Mouse (Mus musculus): Measurements from ENCODE around the gene Slc15a4. TPM values are rescaled to one million over a fixed set of nuclear protein-coding genes. Genes with fewer than 3 reads are reported as not detected.

Slc15a4 gene
- 25.3 and 25.9 TPM in 2 replicates for polyA plus RNA-seq (2016; fragmentation: Nextera tagmentation; extraction: Ambion mirVana)

DNA sequence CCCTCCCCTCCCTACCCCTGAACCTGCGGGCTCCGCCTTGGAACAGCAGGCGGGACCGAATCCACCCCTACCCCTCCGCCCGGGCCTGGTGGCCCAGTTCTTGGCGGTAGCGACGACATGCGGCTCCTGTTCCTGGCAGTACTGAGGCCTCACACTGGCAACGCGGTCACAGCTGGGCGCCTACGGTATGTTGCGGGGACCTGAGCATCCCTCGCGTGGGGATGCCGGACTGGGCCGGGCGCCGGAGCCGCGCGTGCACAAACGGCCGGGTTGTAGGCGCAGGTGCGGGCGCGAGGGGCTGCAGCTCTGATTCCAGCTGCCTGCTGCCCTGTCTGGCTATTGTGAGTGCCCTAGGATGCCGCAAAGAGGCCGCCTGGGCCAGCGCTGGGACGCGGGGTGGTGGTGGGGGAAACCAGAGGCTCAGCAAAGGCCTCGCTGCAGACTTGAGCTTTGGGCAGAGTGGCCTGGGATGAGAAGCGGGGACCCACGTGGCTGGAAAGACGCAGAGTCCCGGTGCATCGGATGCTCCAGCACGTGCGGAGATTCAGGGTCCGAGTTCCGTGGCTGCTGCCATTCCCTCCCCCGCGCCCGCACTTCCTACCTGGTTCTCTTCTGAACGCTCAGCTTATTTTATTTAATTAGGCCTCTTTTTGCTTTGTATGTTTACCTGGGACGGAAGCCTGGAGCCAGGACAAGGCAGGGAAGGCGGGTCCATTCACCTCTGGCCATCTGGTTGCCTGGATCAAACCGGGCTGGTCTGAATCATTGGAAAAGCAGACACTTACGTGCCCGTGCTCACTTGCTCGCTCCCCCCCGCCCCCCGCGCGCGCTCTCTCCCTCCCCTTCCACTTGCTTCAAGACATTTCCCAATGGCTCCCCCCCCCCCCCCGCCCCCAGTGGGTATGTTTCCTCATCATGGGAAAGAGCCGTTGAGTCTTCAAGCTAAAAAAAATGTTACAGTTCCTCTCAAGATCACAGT lies at the start of gene Slc15a4, which contains the start of gene Glt1d1:
Gene Slc15a4, minus strand, starts transcription at position 731 of the 979 bp plus-strand sequence.
Gene Glt1d1, plus strand, starts transcription at position 96 of the 979 bp plus-strand sequence.
- under 1% methylated on average over 62 of the region's 62 CpGs for WGBS

DNA sequence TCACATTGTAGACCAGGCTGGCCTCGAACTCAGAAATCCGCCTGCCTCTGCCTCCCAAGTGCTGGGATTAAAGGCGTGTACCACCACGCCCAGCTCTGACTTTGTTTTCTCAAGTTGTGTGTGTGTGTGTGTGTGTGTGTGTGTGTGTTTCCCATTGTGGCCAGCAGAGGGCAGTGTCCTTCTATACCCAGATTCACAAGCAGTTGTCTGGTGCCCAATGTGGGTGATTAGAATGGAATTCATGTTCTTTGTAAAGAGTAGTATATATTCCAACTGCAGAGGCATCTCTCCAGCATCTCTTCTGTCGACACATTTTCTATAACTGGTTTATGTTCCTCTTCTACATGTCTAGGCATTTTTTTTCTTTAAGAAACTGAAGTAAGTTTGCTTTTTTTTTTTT lies 45.8 kb upstream of the Slc15a4 start:
- Histone ChIP-seq H3K36me3 (replicated peaks) (peaks cover 36% of the 10 kb centered on the region), H3K27me3 (ENCODE audit: poor library complexity, severe bottlenecking) (no peaks in the 10 kb centered on the region), H3K4me1 (no peaks in the 10 kb centered on the region), H3K27ac (no peak overlapping the region), H3K9me3 (peaks cover 16% of the 10 kb centered on the region; the same call in 1 of the 2 replicates), H3K4me3 (no peak overlapping the region)
- no peak for DNase-seq (ENCODE audit: extremely low spot score, low spot score)
- 90% methylated on average over 5 of the region's 5 CpGs for WGBS

More for the DNA sequence above, at the start of gene Slc15a4, which contains the start of gene Glt1d1:
- Histone ChIP-seq H3K4me1 (peaks cover 23% of the 10 kb centered on the region), H3K27ac (peak within 1 kb of the TSS; percentile 90), H3K9me3 (no peaks in the 10 kb centered on the region), H3K36me3 (replicated peaks) (no peaks in the 10 kb centered on the region; the same call in 1 of the 2 replicates), H3K4me3 (peak within 1 kb of the TSS; percentile 78), H3K27me3 (ENCODE audit: poor library complexity, severe bottlenecking) (peaks cover 28% of the 10 kb centered on the region)
- DNase-seq (ENCODE audit: extremely low spot score, low spot score) = peak; percentile 66

DNA sequence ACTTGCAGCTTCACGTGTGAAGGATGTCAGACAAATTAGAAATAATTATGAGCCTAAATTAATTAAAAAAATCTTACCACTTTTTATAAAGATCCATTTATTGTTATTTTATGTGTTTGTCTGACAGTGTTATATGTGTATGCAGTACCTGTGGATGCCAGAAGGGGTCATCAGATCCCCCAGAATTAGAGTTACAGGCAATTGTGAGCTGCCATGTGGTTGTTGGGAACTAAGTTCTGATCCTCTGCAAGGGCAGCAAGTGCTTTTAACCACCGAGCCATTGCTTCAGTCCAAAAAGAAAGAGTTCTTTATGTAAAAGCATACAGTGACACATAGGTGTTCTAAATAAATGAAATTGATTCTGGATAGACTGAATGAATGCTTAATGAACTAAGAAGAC lies 44.9 kb upstream of the Slc15a4 start:
- Histone ChIP-seq H3K27ac (no peak overlapping the region), H3K4me3 (no peak overlapping the region), H3K27me3 (ENCODE audit: poor library complexity, severe bottlenecking) (no peaks in the 10 kb centered on the region), H3K9me3 (peaks cover 16% of the 10 kb centered on the region; the same call in 1 of the 2 replicates), H3K4me1 (no peaks in the 10 kb centered on the region), H3K36me3 (replicated peaks) (peaks cover 29% of the 10 kb centered on the region)
- WGBS = 96% methylated on average over 2 of the region's 2 CpGs
- no peak for DNase-seq (ENCODE audit: extremely low spot score, low spot score)

DNA sequence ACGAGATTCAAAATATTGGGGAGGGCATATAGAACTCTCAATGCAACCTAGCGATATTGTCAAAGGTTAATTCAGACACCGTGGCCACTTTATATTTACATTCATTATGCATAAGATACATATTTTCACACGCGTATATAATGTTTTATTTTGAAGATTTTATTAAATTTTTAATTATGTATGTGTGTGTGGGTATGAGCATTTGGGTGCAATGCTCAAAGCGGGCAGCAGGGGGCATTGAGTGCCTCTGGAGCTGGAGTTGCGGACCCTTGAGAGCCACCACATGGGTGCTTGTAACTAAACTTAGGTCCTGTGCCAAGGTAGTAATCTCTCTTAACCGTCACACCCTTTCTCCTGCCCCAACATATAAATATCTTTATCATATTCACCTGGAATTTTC lies 41.2 kb upstream of the Slc15a4 start:
- no peak overlapping the region for H3K4me3 ChIP-seq
- no peak for DNase-seq (ENCODE audit: extremely low spot score, low spot score)
- peaks cover 16% of the 10 kb centered on the region; the same call in 1 of the 2 replicates for H3K9me3 ChIP-seq
- H3K4me1 ChIP-seq = peaks cover 12% of the 10 kb centered on the region
- no peaks in the 10 kb centered on the region for H3K27me3 ChIP-seq (ENCODE audit: poor library complexity, severe bottlenecking)
- H3K36me3 ChIP-seq (replicated peaks) = peaks cover 27% of the 10 kb centered on the region
- no peak overlapping the region for H3K27ac ChIP-seq
- 93% methylated on average over 8 of the region's 8 CpGs for WGBS

DNA sequence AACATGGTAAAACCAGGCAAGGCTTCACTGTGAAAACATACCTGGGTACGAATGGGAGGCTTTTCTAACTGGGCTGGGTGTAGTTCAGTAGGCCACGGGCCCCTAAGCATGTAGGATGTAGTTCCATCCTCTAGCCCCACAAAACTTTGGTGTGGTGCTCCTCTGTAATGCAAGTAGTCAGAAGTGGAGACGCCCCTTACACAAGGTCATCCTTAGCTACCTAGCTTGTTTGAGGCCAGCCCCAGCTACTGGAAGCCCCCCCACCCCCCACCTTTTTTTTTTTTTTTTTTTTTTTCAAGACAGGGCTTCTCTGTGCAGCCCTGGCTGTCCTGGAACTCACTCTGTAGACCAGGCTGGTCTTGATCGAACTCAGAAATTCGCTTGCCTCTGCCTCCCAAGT lies 28.3 kb upstream of the Slc15a4 start:
- WGBS = 94% methylated on average over 5 of the region's 5 CpGs
- H3K4me1 ChIP-seq = no peaks in the 10 kb centered on the region

DNA sequence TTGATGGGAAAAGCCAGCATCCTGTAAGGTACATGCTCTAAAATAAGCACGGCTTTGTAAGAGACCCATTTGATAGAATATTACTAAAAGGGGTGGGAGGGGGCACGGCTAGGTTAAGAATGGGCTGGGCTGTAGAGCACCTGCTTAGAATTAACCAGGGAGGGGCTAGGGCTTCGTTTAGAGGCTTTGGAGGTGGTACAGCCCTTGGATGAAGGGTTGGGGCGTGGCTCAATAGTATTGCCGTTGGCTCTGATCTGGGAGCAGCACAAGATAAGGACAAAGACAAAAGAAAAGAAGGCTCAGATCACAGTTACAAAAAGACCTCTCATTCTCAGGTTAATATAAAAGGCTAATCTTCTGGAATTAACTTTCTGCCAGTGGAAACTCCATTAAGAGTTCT lies 27.6 kb upstream of the Slc15a4 start:
- no peaks in the 10 kb centered on the region for H3K4me1 ChIP-seq
- H3K27ac ChIP-seq = no peak overlapping the region
- H3K4me3 ChIP-seq = no peak overlapping the region
- WGBS = 72% methylated on average over 5 of the region's 5 CpGs
- peaks cover 9% of the 10 kb centered on the region for H3K9me3 ChIP-seq
- H3K27me3 ChIP-seq (ENCODE audit: poor library complexity, severe bottlenecking) = no peaks in the 10 kb centered on the region
- no peak for DNase-seq (ENCODE audit: extremely low spot score, low spot score)
- peaks cover 32% of the 10 kb centered on the region for H3K36me3 ChIP-seq (replicated peaks)

More for the DNA sequence above, 28.3 kb upstream of the Slc15a4 start:
- Histone ChIP-seq H3K9me3 (peaks cover 9% of the 10 kb centered on the region), H3K27me3 (ENCODE audit: poor library complexity, severe bottlenecking) (no peaks in the 10 kb centered on the region), H3K27ac (no peak overlapping the region), H3K36me3 (replicated peaks) (peaks cover 30% of the 10 kb centered on the region), H3K4me3 (no peak overlapping the region)
- no peak for DNase-seq (ENCODE audit: extremely low spot score, low spot score)

DNA sequence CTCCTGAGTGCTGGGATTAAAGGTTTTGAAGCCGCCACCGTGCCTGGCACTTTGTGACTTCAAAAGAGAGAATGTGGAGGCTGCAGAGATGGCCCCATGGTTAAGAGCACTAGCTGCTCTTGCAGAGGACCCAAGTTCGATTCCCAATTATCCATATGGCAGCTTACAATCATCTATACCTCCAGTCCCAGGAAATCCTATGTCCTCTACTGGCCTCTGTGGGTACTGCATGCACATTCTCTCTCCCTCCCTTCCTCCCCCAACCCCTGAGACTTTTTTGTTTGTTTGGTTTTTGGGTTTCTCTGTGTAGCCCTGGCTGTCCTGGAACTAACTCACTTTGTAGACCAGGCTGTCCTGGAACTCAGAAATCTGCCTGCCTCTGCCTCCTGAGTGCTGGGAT lies 26.6 kb upstream of the Slc15a4 start:
- Histone ChIP-seq H3K4me1 (no peaks in the 10 kb centered on the region), H3K9me3 (peaks cover 9% of the 10 kb centered on the region), H3K36me3 (replicated peaks) (peaks cover 32% of the 10 kb centered on the region), H3K27me3 (ENCODE audit: poor library complexity, severe bottlenecking) (no peaks in the 10 kb centered on the region), H3K27ac (no peak overlapping the region), H3K4me3 (no peak overlapping the region)
- DNase-seq (ENCODE audit: extremely low spot score, low spot score) = no peak
- 96% methylated on average over 3 of the region's 3 CpGs for WGBS

DNA sequence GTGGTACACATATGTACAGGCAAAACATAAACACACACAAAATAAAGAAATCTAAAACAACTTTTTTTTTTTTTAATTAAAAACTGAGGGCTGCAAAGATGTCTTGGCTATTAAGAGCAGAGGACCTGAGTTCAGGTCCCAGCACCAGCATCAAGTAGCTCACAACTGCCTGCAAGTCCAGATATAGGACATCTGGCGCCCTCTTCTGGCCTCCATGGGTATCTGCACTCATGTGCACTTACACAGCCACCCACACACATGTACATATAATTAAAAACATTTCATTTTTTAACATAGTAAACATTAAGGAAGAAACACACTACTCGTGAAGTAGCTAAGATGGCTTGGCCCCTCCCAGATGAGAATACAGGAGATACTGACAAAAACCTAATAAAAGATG lies 25.6 kb upstream of the Slc15a4 start:
- peaks cover 40% of the 10 kb centered on the region for H3K36me3 ChIP-seq (replicated peaks)
- H3K9me3 ChIP-seq = peaks cover 9% of the 10 kb centered on the region
- 89% methylated on average over 2 of the region's 2 CpGs for WGBS
- no peak overlapping the region for H3K27ac ChIP-seq
- no peak for DNase-seq (ENCODE audit: extremely low spot score, low spot score)
- no peaks in the 10 kb centered on the region for H3K27me3 ChIP-seq (ENCODE audit: poor library complexity, severe bottlenecking)
- H3K4me3 ChIP-seq = no peak overlapping the region
- H3K4me1 ChIP-seq = no peaks in the 10 kb centered on the region

DNA sequence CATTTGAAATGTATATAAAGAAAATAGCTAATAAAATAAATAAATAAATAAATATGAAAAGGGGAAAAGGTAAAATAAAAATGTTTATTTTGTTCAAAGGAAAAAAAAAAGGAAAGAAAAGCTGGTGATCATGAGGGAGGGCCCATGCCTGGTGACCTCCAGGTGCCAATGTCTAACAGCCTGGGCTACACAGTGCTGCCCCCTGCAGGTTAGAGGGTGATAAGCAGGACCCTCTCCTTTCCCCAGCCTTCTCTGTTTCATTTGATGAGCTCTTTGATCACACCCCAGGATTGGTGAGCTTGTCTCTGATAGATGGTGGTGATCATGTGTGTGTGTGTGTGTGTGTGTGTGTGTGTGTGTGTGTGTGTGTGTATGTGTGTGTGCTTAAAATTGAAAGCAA lies 16.4 kb upstream of the Slc15a4 start:
- DNase-seq (ENCODE audit: extremely low spot score, low spot score) = no peak
- Histone ChIP-seq H3K4me3 (no peak overlapping the region), H3K9me3 (peaks cover 18% of the 10 kb centered on the region), H3K27me3 (ENCODE audit: poor library complexity, severe bottlenecking) (no peaks in the 10 kb centered on the region), H3K36me3 (replicated peaks) (peaks cover 51% of the 10 kb centered on the region), H3K4me1 (no peaks in the 10 kb centered on the region), H3K27ac (no peak overlapping the region)

DNA sequence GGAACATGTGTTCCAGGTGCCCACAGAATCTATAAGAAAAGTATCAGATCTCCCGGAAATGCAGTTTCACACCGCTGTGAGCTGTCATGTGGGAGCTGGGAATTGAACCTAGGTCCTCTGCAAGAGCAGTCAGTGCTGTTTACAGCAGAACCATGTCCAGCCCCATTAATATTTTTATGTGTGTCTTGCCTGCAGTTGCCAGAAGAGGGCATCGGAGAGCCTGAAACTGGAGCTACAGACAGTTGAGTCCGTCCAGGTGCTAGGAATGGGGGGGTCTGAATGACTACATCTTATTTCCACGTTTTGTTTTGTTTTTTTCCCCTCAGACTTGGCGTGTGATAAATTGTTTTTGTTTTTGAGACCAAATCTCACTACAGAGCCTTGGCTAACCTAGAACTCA lies 15.3 kb upstream of the Slc15a4 start:
- Histone ChIP-seq H3K27me3 (ENCODE audit: poor library complexity, severe bottlenecking) (no peaks in the 10 kb centered on the region), H3K4me3 (no peak overlapping the region), H3K4me1 (no peaks in the 10 kb centered on the region), H3K27ac (no peak overlapping the region), H3K36me3 (replicated peaks) (peaks cover 52% of the 10 kb centered on the region), H3K9me3 (peaks cover 20% of the 10 kb centered on the region)
- 82% methylated on average over 6 of the region's 6 CpGs for WGBS
- no peak for DNase-seq (ENCODE audit: extremely low spot score, low spot score)

DNA sequence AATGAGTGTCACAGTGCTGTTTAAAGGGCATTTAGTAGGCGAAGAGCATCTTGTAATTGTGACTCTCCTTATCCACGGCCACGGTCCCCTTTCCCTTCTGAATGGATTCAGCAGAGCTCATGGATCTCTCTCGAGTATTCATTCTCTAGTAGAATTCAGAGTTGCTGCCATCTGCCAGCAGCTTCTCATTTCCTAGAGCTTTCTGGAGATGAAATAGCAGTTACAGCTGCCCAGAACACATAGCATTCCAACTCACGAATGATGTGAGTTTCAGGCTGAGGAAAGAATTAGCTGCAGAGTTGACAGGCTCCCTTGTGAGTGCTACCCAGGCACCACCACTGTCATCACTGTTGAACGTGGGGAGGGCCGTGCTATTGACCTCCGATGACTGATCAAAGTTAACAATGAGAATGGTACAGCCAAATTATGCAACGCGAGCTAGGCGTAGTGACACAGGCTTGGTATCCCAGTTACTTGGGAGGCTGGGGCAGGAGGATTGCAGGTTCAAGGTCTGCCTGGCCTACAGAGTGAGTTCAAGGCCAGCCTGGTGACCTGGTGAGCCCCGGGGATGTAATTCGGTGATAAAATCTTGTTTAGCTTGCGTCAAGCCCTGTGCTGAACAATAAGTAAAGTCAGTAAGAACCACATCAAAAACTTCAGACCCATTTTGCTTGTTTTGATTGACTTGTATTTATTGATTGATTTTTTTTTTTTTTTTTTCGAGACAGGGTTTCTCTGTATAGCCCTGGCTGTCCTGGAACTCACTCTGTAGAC lies 8.7 kb upstream of the Slc15a4 start:
- no peaks in the 10 kb centered on the region for H3K4me1 ChIP-seq
- H3K4me3 ChIP-seq = no peak overlapping the region
- DNase-seq (ENCODE audit: extremely low spot score, low spot score) = no peak
- 95% methylated on average over 15 of the region's 15 CpGs for WGBS
- H3K27ac ChIP-seq = no peak overlapping the region
- peaks cover 29% of the 10 kb centered on the region for H3K9me3 ChIP-seq
- no peaks in the 10 kb centered on the region for H3K27me3 ChIP-seq (ENCODE audit: poor library complexity, severe bottlenecking)
- peaks cover 59% of the 10 kb centered on the region for H3K36me3 ChIP-seq (replicated peaks)

DNA sequence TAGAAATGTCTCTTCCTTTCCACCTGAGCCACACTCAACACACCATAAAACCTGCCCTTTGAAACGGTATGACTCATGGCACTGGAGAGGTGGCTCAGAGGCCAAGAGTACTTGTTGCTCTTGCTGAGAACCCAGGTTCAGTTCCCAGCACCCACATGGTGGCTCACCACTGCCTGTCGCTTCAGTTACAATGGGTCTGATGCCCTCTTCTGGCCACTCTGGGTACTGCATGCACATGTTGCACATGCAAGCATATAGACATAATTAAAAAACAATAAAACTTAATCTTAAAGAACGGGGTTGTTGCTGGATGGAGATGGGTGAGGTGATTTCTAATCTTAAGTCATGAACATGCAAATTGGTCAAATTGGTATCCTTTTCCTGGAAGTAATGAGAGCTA lies 7.7 kb upstream of the Slc15a4 start:
- Histone ChIP-seq H3K4me1 (no peaks in the 10 kb centered on the region), H3K27ac (no peak overlapping the region), H3K4me3 (no peak overlapping the region), H3K9me3 (peaks cover 29% of the 10 kb centered on the region), H3K36me3 (replicated peaks) (peaks cover 55% of the 10 kb centered on the region), H3K27me3 (ENCODE audit: poor library complexity, severe bottlenecking) (no peaks in the 10 kb centered on the region)
- DNase-seq (ENCODE audit: extremely low spot score, low spot score) = no peak
- 90% methylated on average over 3 of the region's 3 CpGs for WGBS

All from forebrain, embryonic 10.5 days (tissue).